Mouse (Mus musculus) embryonic facial prominence, embryonic 12.5 days (tissue): ENCODE measurements at regions not wholly inside any gene's neighbourhood (a gene's known extent, or its start where the extent isn't known, plus 50 kb on each side); places are given as distances from the start of the nearest gene placed in this dataset.

ENCODE experiments used
- ATAC-seq: fragments of 200-750 bp; cut with Nextera tagmentation; 2 replicates; pipeline ENCODE4 v1.8.0; 2017; ENCODE audit not compliant: insufficient number of reproducible peaks, insufficient read depth, low FRiP score, low TSS enrichment
- H3K27ac ChIP-seq: fragments of 300-500 bp; sonication (generic); 2 replicates; pipeline ENCODE4 v1.5.1; 2016; ENCODE audit warnings: mild to moderate bottlenecking
- H3K27me3 ChIP-seq: fragments of 300-500 bp; sonication (generic); 2 replicates; pipeline ENCODE4 v1.6.1; 2016; ENCODE audit warnings: mild to moderate bottlenecking, moderate library complexity
- H3K36me3 ChIP-seq: fragments of 300-500 bp; sonication (generic); 2 replicates; pipeline ENCODE4 v1.6.1; 2016; ENCODE audit warnings: mild to moderate bottlenecking
- H3K4me1 ChIP-seq: fragments of 300-500 bp; sonication (generic); 2 replicates; pipeline ENCODE4 v1.6.1; 2016
- H3K4me2 ChIP-seq: fragments of 300-500 bp; sonication (generic); replicated peaks from 2 replicates; pipeline ENCODE4 v1.6.1; 2016; ENCODE audit warnings: mild to moderate bottlenecking, moderate library complexity
- H3K4me3 ChIP-seq: fragments of 300-500 bp; sonication (generic); 2 replicates; pipeline ENCODE4 v1.5.1; 2016; ENCODE audit warnings: mild to moderate bottlenecking
- H3K9ac ChIP-seq: fragments of 300-500 bp; sonication (generic); 2 replicates; pipeline ENCODE4 v1.6.1; 2016; ENCODE audit warnings: mild to moderate bottlenecking, moderate library complexity
- H3K9me3 ChIP-seq: fragments of 300-500 bp; sonication (generic); 2 replicates; pipeline ENCODE4 v1.6.1; 2016; ENCODE audit warnings: mild to moderate bottlenecking, moderate library complexity
- WGBS: fragments of 180-500 bp; shearing (Covaris S2); methylation state at CpG from one replicate; pipeline ENCODE4 v1.1.7; 2016; 5-methylcytosine and 5-hydroxymethylcytosine counted together

DNA sequence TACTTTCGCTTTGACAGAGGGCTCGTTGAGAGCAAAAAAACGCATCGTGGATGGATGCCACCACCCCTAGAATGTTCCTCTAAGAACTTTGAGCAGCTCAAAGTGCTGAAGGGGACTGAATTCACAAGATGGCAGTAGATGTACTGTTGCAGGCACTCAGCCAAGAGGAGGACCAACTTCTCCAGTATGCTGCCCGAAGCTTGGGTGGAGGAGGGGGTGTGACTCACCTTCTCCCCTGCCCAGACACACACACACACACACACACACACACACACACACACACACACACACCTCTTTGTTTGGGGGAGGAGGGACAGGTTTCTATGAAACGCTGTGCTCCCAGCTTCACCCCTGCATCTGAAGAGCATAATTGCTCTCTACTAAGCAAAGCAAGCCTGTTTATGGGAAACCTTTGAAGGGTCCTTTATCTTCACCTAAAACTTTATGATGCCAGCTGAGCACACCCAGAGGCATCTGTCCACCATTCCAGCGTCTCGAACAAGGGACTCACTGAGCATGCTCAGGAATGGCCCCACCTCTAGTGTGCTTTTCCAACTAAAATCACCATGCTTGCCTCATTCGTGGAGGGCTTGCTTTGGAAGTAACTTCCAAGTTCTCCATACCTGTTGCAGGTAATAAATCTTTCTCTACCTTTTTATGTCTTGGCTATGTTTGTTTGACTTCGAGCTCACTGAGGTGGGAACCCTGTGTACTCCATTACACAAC lies 126.8 kb upstream of the Rreb1 start:
- no peak overlapping the region for H3K4me3 ChIP-seq
- no peaks in the 10 kb centered on the region for H3K36me3 ChIP-seq
- H3K9me3 ChIP-seq: no peaks in the 10 kb centered on the region
- H3K4me2 ChIP-seq: no peak overlapping the region
- whole genome bisulfite sequencing: 87% methylated on average over 10 of the region's 10 CpGs
- H3K27ac ChIP-seq: no peak overlapping the region
- no peak overlapping the region for H3K9ac ChIP-seq
- H3K27me3 ChIP-seq: no peaks in the 10 kb centered on the region
- ATAC-seq: no peak
- H3K4me1 ChIP-seq: no peaks in the 10 kb centered on the region

GRCm38 (mm10) chr13:37654651-37655050 lies 123.5 kb upstream of the Rreb1 start:
- no peak for ATAC-seq
- 79% methylated on average over 5 of the region's 5 CpGs for WGBS

GRCm38 (mm10) chr13:37657248-37657647 lies 121.0 kb upstream of the Rreb1 start:
- 86% methylated on average over 16 of the region's 16 CpGs for WGBS
- Histone ChIP-seq H3K36me3 (no peaks in the 10 kb centered on the region), H3K27ac (no peak overlapping the region), H3K27me3 (no peaks in the 10 kb centered on the region), H3K4me1 (no peaks in the 10 kb centered on the region), H3K4me3 (no peak overlapping the region), H3K9me3 (no peaks in the 10 kb centered on the region), H3K4me2 (no peak overlapping the region), H3K9ac (no peak overlapping the region)
- ATAC-seq: no peak

More at GRCm38 (mm10) chr13:37654651-37655050, 123.5 kb upstream of the Rreb1 start:
- no peaks in the 10 kb centered on the region for H3K36me3 ChIP-seq
- H3K27me3 ChIP-seq: no peaks in the 10 kb centered on the region
- H3K4me1 ChIP-seq: no peaks in the 10 kb centered on the region
- H3K27ac ChIP-seq: no peak overlapping the region
- H3K4me3 ChIP-seq: no peak overlapping the region
- no peaks in the 10 kb centered on the region for H3K9me3 ChIP-seq
- H3K9ac ChIP-seq: no peak overlapping the region
- no peak overlapping the region for H3K4me2 ChIP-seq

DNA sequence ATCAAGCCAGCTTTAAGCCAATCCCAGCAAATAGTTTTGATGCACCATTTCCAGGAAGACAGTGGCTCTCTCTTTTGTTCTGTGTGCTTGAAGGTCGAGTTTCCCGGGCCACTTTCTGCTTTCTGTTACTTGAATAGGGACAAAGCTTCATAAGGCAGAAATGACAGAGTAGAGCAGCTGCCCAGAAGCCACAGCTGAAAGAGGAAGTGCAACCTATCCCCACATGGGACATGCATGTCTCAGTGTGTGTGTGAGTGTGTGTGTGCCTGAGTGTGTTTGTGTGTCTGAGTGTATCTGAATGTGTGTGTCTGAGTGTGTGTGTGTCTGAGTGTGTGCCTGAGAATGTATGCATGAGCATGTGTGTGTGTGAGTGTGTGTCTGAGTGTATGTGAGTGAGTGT lies 120.2 kb upstream of the Rreb1 start:
- ATAC-seq: no peak
- no peak overlapping the region for H3K27ac ChIP-seq
- no peak overlapping the region for H3K4me2 ChIP-seq
- 56% methylated on average over 2 of the region's 2 CpGs for WGBS
- no peaks in the 10 kb centered on the region for H3K36me3 ChIP-seq
- no peak overlapping the region for H3K4me3 ChIP-seq
- no peaks in the 10 kb centered on the region for H3K27me3 ChIP-seq
- no peaks in the 10 kb centered on the region for H3K4me1 ChIP-seq
- H3K9ac ChIP-seq: no peak overlapping the region
- no peaks in the 10 kb centered on the region for H3K9me3 ChIP-seq

DNA sequence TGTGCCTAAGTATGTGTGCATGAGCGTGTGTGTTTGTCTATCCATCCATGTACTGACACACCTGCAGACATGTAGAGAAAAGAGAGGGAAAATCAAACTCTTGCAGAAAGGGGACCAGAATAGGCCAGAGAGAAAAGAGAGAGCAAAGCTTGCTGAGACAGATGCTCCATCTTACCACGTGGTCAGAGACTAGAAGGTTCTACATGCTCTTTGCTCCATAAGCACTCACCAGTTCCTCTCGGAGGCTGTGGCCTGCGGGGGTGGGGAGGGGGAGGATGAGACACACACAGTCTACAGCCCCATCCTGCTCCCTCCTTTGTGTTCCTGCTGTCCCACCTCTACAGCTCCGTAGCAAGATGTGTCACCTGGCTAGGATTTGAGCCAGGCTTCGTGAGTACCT lies 119.7 kb upstream of the Rreb1 start:
- Histone ChIP-seq H3K4me1 (no peaks in the 10 kb centered on the region), H3K4me2 (no peak overlapping the region), H3K27me3 (no peaks in the 10 kb centered on the region), H3K36me3 (no peaks in the 10 kb centered on the region), H3K27ac (no peak overlapping the region), H3K9ac (no peak overlapping the region), H3K4me3 (no peak overlapping the region), H3K9me3 (no peaks in the 10 kb centered on the region)
- WGBS: 82% methylated on average over 6 of the region's 6 CpGs
- no peak for ATAC-seq

GRCm38 (mm10) chr13:37660083-37660482 lies 118.1 kb upstream of the Rreb1 start:
- no peaks in the 10 kb centered on the region for H3K4me1 ChIP-seq
- no peak overlapping the region for H3K4me3 ChIP-seq
- no peaks in the 10 kb centered on the region for H3K27me3 ChIP-seq
- H3K36me3 ChIP-seq: no peaks in the 10 kb centered on the region
- no peak overlapping the region for H3K9ac ChIP-seq
- H3K4me2 ChIP-seq: no peak overlapping the region
- 91% methylated on average over 4 of the region's 4 CpGs for WGBS
- no peak for ATAC-seq
- no peaks in the 10 kb centered on the region for H3K9me3 ChIP-seq
- H3K27ac ChIP-seq: no peak overlapping the region

- H3K27me3 ChIP-seq: no peaks in the 10 kb centered on the region
- H3K9ac ChIP-seq: no peak overlapping the region
- H3K4me1 ChIP-seq: no peaks in the 10 kb centered on the region
- no peak overlapping the region for H3K27ac ChIP-seq
- H3K4me3 ChIP-seq: no peak overlapping the region
- no peak overlapping the region for H3K4me2 ChIP-seq
- no peak for ATAC-seq
- no peaks in the 10 kb centered on the region for H3K36me3 ChIP-seq
- no peaks in the 10 kb centered on the region for H3K9me3 ChIP-seq
Observed at GRCm38 (mm10) chr13:37660668-37661067, 117.5 kb upstream of the Rreb1 start.

GRCm38 (mm10) chr13:37664116-37664515 lies 114.1 kb upstream of the Rreb1 start:
- Histone ChIP-seq H3K27me3 (no peaks in the 10 kb centered on the region), H3K36me3 (no peaks in the 10 kb centered on the region), H3K4me1 (no peaks in the 10 kb centered on the region), H3K4me3 (no peak overlapping the region), H3K9me3 (no peaks in the 10 kb centered on the region), H3K4me2 (no peak overlapping the region), H3K9ac (no peak overlapping the region), H3K27ac (no peak overlapping the region)
- WGBS: 76% methylated on average over 2 of the region's 2 CpGs
- ATAC-seq: no peak

- no peaks in the 10 kb centered on the region for H3K36me3 ChIP-seq
- H3K4me2 ChIP-seq: no peak overlapping the region
- ATAC-seq: no peak
- H3K4me3 ChIP-seq: no peak overlapping the region
- H3K9me3 ChIP-seq: no peaks in the 10 kb centered on the region
- no peak overlapping the region for H3K27ac ChIP-seq
- no peaks in the 10 kb centered on the region for H3K4me1 ChIP-seq
- no peak overlapping the region for H3K9ac ChIP-seq
- WGBS: 77% methylated on average over 22 of the region's 22 CpGs
- H3K27me3 ChIP-seq: no peaks in the 10 kb centered on the region
Observed at GRCm38 (mm10) chr13:37666207-37667003, 111.8 kb upstream of the Rreb1 start.

- WGBS: 60% methylated on average over 4 of the region's 4 CpGs
- Histone ChIP-seq H3K9ac (no peak overlapping the region), H3K36me3 (no peaks in the 10 kb centered on the region), H3K27me3 (no peaks in the 10 kb centered on the region), H3K4me1 (no peaks in the 10 kb centered on the region), H3K4me3 (no peak overlapping the region), H3K4me2 (no peak overlapping the region), H3K27ac (no peak overlapping the region), H3K9me3 (no peaks in the 10 kb centered on the region)
- ATAC-seq: no peak
Observed at GRCm38 (mm10) chr13:37667386-37667785, 110.8 kb upstream of the Rreb1 start.

GRCm38 (mm10) chr13:37667871-37668270 lies 110.3 kb upstream of the Rreb1 start:
- H3K9ac ChIP-seq: no peak overlapping the region
- ATAC-seq: no peak
- H3K36me3 ChIP-seq: no peaks in the 10 kb centered on the region
- no peak overlapping the region for H3K27ac ChIP-seq
- H3K4me3 ChIP-seq: no peak overlapping the region
- no peaks in the 10 kb centered on the region for H3K4me1 ChIP-seq
- H3K27me3 ChIP-seq: no peaks in the 10 kb centered on the region
- WGBS: 62% methylated on average over 5 of the region's 5 CpGs
- H3K4me2 ChIP-seq: no peak overlapping the region
- H3K9me3 ChIP-seq: no peaks in the 10 kb centered on the region

- H3K9me3 ChIP-seq: no peaks in the 10 kb centered on the region
- WGBS: 81% methylated on average over 5 of the region's 5 CpGs
- H3K4me2 ChIP-seq: no peak overlapping the region
- H3K4me1 ChIP-seq: no peaks in the 10 kb centered on the region
- H3K9ac ChIP-seq: no peak overlapping the region
- no peaks in the 10 kb centered on the region for H3K27me3 ChIP-seq
- no peaks in the 10 kb centered on the region for H3K36me3 ChIP-seq
- H3K27ac ChIP-seq: no peak overlapping the region
- no peak for ATAC-seq
- no peak overlapping the region for H3K4me3 ChIP-seq
Observed at GRCm38 (mm10) chr13:37671109-37671508, 107.1 kb upstream of the Rreb1 start.
